Mouse (Mus musculus) small intestine, adult 2 months (tissue): ENCODE results near the gene Adamts15.

Experiments used
- CTCF ChIP-seq: fragments of 200-500 bp; IDR thresholded peaks from 2 replicates; pipeline ENCODE4 v1.5.1; 2012; ENCODE audit warnings: low read depth, mild to moderate bottlenecking, control low read depth, inconsistent platforms, low read length, moderate library complexity, mixed read lengths; ENCODE audit not compliant: insufficient replicate concordance, insufficient read length; ENCODE audit errors: extremely low read depth
- POLR2A ChIP-seq: fragments of 200-500 bp; IDR thresholded peaks from 2 replicates; pipeline ENCODE4 v1.6.1; 2012; ENCODE audit warnings: low read depth, mild to moderate bottlenecking, control low read depth, inconsistent platforms, low read length, moderate library complexity

DNA sequence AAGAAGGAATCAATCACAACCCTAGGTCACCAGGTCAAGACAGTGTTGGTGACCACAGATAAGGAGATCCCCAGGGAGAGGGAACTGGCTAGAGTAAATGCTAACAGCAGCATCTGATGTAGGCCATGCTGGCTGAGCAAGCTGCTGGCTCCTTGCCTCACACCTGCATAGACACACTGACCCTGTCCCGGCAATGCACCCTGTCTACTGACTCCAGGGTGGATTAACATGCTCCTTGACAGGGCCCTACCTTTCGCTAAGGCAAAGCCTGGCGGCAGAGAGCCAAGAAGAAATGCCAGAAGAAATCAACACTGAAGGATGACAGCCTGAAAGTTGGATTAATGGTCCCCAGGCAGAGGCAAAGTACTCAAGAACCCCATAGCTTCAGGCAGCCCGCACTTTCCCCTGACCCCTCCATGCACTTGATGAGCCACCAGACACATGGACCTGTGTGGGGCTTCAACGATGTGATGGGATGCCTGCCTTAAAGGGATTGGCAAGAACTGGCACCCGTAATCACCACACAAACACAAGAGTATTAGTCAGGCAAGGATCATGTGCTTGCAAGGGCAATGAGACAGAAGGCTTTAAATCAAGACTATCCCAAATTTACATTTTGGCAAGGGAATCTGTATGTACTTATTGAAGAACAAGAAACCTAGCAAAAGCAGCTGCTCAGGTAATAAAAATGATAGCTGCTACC lies 5.8 kb downstream of the Adamts15 start:
- TF ChIP-seq POLR2A (no peak), CTCF (no peak)
